Mouse (Mus musculus) gastrocnemius, adult 18-20 months (tissue): ENCODE measurements around the gene Olfr1250. TPM values are rescaled to one million over a fixed set of nuclear protein-coding genes. Genes with fewer than 3 reads are reported as not detected.
"Not testable (repeated sequence)": the region's sequence is repeated elsewhere in the genome, so short reads cannot be mapped to it uniquely, and the experiment has no call there.

Experiments
- DNase-seq: peaks from one replicate; pipeline ENCODE4 v3.0.0; 2021; ENCODE audit warnings: low spot score
- long read RNA-seq, 2 experiments: library from polyadenylated mRNA; stranded (forward); transcript quantifications; one replicate each; pipeline ENCODE4 v2.0.0; 2021
- total RNA-seq, 2 experiments: library from RNA; stranded (reverse); gene quantifications; 2 replicates each; pipeline ENCODE4 v1.2.3; 2021

Olfr1250 gene
- not detected for total RNA-seq
- long read RNA-seq, experiment 1 = 0 reads
- long read RNA-seq, experiment 2 = 0 reads

DNA sequence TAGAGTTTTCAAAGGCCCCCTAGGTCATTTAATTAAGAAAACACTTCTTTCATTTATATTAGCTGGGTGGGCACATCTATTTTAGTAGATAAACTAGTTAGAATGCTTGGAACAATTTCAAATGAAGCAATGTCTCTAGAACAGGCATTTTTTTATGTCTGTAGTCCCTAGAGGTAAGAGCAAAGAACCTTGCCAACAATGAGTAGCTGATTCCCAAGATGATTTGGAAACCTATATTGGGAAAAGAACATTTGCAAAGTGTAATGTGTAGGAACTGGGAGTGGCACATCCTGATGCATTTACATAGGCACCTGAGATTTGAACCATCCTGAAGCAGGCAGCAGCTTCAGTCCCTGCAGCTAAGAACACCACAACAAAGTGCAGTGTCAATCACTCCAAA, at the start of gene Olfr1250:
TSS of gene Olfr1250 (minus strand) at position 101 of the 400 bp plus-strand sequence.
- no peak for DNase-seq

DNA sequence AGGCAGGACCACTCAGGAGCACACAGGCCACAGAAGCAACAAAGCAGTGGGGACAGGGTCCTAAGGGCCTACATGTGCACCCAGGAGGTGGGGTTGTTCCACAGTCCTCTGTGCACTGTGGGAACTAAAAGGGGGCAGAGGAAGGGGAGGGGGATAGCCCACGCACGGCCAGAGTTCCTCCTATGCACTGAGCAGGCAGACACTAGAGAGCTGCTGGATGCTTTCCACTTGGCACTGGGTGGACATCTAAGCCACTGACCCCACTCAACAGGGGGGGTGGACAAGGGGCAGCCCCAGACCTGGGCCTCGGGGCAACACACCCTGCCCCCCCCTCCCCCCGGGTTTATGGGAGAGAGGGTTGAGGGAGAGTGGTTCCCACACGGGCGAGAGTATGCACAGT, 30.7 kb upstream of the Olfr1250 start:
- DNase-seq = no peak

DNA sequence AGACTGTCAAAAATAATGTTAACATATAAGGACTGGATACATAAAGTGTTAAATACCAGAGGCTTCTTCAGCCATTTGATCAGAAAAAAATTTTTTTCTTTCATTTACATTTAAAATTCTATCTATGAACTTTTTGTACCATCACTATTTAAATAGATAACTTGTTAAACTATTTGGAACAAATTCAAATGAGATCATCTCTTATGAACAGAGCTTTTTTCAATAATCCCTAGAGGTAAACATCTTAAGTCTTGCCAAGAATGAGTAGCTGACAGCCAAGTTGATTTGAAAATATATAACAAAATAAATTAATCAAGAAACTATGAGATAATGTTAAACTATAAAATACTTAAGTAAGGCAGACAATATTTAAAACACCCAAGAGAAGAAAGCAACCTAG, 10.6 kb upstream of the Olfr1250 start, which contains the start of gene Olfr1251:
TSS of gene Olfr1251 (minus strand) at position 101 of the 400 bp plus-strand sequence.
- no peak for DNase-seq

DNA sequence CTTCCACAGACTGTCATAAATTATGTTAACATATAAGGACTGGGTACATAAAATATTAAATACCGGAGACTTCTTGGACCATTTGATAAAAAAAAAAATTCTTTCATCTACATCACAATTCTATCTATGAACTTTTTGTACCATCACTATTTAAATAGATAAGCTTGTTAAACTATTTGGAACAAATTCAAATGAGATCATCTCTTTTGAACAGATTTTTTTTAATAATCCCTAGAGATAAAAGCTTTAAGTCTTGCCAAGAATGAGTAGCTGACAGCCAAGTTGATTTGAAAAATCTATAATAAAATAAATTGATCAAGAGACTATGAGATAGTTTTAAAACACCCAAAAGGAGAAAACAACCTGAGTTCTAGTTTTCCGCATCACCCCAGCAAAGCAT, 26.4 kb downstream of the Olfr1250 start, which contains the start of gene Olfr1249:
TSS of gene Olfr1249 (minus strand) at position 101 of the 400 bp plus-strand sequence.
- DNase-seq = no peak

DNA sequence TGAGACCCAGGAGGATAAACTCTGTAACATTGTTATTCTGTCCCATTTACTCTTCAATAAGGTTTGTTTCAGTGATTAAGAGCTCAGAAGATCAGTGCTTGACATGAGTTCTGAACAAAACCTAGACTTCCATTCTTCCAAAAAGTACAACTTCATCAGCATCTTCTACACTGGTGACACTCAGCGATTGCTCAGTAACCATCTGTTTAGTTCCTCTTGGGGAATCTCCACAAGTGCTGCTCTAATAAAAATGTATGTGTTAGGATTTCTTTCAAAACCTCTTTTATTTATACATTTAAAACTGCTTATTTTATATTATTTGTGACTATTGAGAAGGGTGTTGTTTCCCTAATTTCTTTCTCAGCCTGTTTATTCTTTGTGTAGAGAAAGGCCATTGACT, 43.1 kb downstream of the Olfr1250 start, which contains the start of gene Olfr1248:
TSS of gene Olfr1248 (minus strand) at position 101 of the 400 bp plus-strand sequence.
- DNase-seq = not testable (repeated sequence)

GRCm38 (mm10) chr2:89614030-89614429, 47.2 kb downstream of the Olfr1250 start, which contains the start of gene Olfr1247:
Gene Olfr1247, minus strand, starts transcription at chr2:89614130.
- DNase-seq = no peak

Other genes with a start within 250 kb of the Olfr1250 start
- not detected for gene Olfr1239, start 241.1 kb downstream of the Olfr1250 start, total RNA-seq
- not detected for gene Olfr1240, start 218.5 kb downstream of the Olfr1250 start, total RNA-seq
- gene Olfr1241, start 174.3 kb downstream of the Olfr1250 start, total RNA-seq = not detected
- not detected for gene Olfr1242, start 163.1 kb downstream of the Olfr1250 start, total RNA-seq
- gene Olfr1243, start 130.0 kb downstream of the Olfr1250 start, total RNA-seq = not detected
- not detected for gene Olfr1245, start 83.0 kb downstream of the Olfr1250 start, total RNA-seq
- gene Olfr1246, start 68.3 kb downstream of the Olfr1250 start, total RNA-seq = not detected
- under 1 TPM in 1 of 2 experiments, not detected in 1; 0.05 TPM for gene Olfr1247, start 47.3 kb downstream of the Olfr1250 start, total RNA-seq
- gene Olfr1248, start 43.2 kb downstream of the Olfr1250 start, total RNA-seq = not detected
- not detected for gene Olfr1249, start 26.5 kb downstream of the Olfr1250 start, total RNA-seq
- not detected for gene Olfr1251, start 10.5 kb upstream of the Olfr1250 start, total RNA-seq
- not detected for gene Olfr1252, start 63.5 kb upstream of the Olfr1250 start, total RNA-seq
- gene Olfr1253, start 95.6 kb upstream of the Olfr1250 start, total RNA-seq = not detected
- not detected for gene Olfr1254, start 132.2 kb upstream of the Olfr1250 start, total RNA-seq
- not detected for gene Olfr1255, start 150.6 kb upstream of the Olfr1250 start, total RNA-seq
- gene Olfr1256, start 180.1 kb upstream of the Olfr1250 start, total RNA-seq = not detected
- gene Olfr48, start 186.7 kb upstream of the Olfr1250 start, total RNA-seq = not detected
- gene Olfr1257, start 217.0 kb upstream of the Olfr1250 start, total RNA-seq = not detected